Mouse (Mus musculus) MEL (cell line): ENCODE measurements around the gene Tmco4. TPM values are rescaled to one million over a fixed set of nuclear protein-coding genes. Genes with fewer than 3 reads are reported as not detected.

ENCODE experiments used
- DNase-seq: peaks from one replicate; pipeline ENCODE4 v3.0.0; 2011; ENCODE audit warnings: low read depth, low spot score
- H3K27ac ChIP-seq: 2 replicates; pipeline ENCODE4 v1.5.1; 2012; ENCODE audit warnings: low read depth, mild to moderate bottlenecking, control low read depth, low read length, moderate library complexity; ENCODE audit not compliant: control insufficient read depth
- H3K27me3 ChIP-seq, 2 experiments: fragments of 150-350 bp in 1 of 2; sonication (generic) in 1 of 2; 2 replicates each; pipeline ENCODE4 v1.6.1; 2012; ENCODE audit warnings: low read length in 2 of 2, mild to moderate bottlenecking in 2 of 2, improper control_type of control experiment in 1 of 2, moderate library complexity in 1 of 2; ENCODE audit not compliant: insufficient read depth in 2 of 2, control insufficient read depth in 1 of 2
- H3K36me3 ChIP-seq, 2 experiments: 2 replicates each; pipeline ENCODE4 v1.6.1; 2012 to 2014; ENCODE audit warnings: low read length in 2 of 2, improper control_type of control experiment in 1 of 2, inconsistent platforms in 1 of 2, mild to moderate bottlenecking in 1 of 2; ENCODE audit not compliant: insufficient read depth in 2 of 2, control insufficient read depth in 1 of 2
- H3K4me1 ChIP-seq, 2 experiments: fragments of 150-350 bp in 1 of 2; sonication (generic) in 1 of 2; 2 replicates each; pipeline ENCODE4 v1.6.1; 2012; ENCODE audit warnings: low read length in 2 of 2, improper control_type of control experiment in 1 of 2, mild to moderate bottlenecking in 1 of 2; ENCODE audit not compliant: insufficient read depth in 2 of 2, control insufficient read depth in 1 of 2
- H3K4me3 ChIP-seq, 2 experiments: fragments of 150-350 bp in 1 of 2; sonication (generic) in 1 of 2; 2 replicates each; pipeline ENCODE4 v1.5.1; 2012; ENCODE audit warnings: low read depth in 2 of 2, low read length in 2 of 2, mild to moderate bottlenecking in 2 of 2, moderate library complexity in 2 of 2, control low read depth in 1 of 2, improper control_type of control experiment in 1 of 2; ENCODE audit not compliant: control insufficient read depth in 1 of 2, insufficient read depth in 1 of 2
- H3K79me2 ChIP-seq: 2 replicates; pipeline ENCODE4 v1.6.1; 2012; ENCODE audit warnings: mild to moderate bottlenecking, low read length, moderate library complexity; ENCODE audit not compliant: control insufficient read depth, poor library complexity, insufficient read depth
- H3K9ac ChIP-seq: 2 replicates; pipeline ENCODE4 v1.6.1; 2012; ENCODE audit warnings: low read depth, mild to moderate bottlenecking, control low read depth, low read length, moderate library complexity; ENCODE audit not compliant: control insufficient read depth, poor library complexity, severe bottlenecking
- H3K9me3 ChIP-seq: fragments of 150-350 bp; sonication (generic); replicated peaks from 2 replicates; pipeline ENCODE4 v1.6.1; 2012; ENCODE audit warnings: mild to moderate bottlenecking, low read length, improper control_type of control experiment, moderate library complexity; ENCODE audit not compliant: insufficient read depth
- SMC3 ChIP-seq: IDR thresholded peaks from 2 replicates; pipeline ENCODE4 v1.6.1; 2011; ENCODE audit warnings: low read depth, low read length, improper control_type of control experiment
- polyA plus RNA-seq, 2 experiments: library from polyadenylated mRNA; stranded (reverse) in 1 of 2; unstranded in 1 of 2; fragments of >175 nt in 1 of 2; fragments of >200 nt in 1 of 2; gene quantifications; 2 replicates each; pipeline versions ENCODE4 v1.2.1 to v1.2.4; 2012; ENCODE audit warnings: low replicate concordance in 2 of 2, low read depth in 1 of 2; ENCODE audit not compliant: insufficient read length in 2 of 2, insufficient read depth in 1 of 2, missing spikeins in 1 of 2
- total RNA-seq: library from RNA; depleted of rRNA; stranded (reverse); fragments of 300-350 nt; gene quantifications from 2 replicates; pipeline ENCODE4 v1.2.3, GENCODE M21; 2012; rRNA removed

Tmco4 gene
- total and polyA plus RNA-seq, 3 experiments = 16.5 to 24.7 TPM; not detected in 1

GRCm38 (mm10) chr4:139105453-139105852 lies 132.8 kb downstream of the Tmco4 start:
- no peak for TF ChIP-seq SMC3
- Histone ChIP-seq H3K9ac (no peak overlapping the region), H3K27ac (no peak overlapping the region), H3K9me3 (no peaks in the 10 kb centered on the region), H3K4me1 (peaks cover 0 to 1% of the 10 kb centered on the region in 2 experiments; a peak in 1 of 4 replicates), H3K36me3 (peaks cover 0 to 15% of the 10 kb centered on the region in 2 experiments; a peak in 2 of 4 replicates), H3K27me3 (no peaks in the 10 kb centered on the region), H3K4me3 (no peak overlapping the region), H3K79me2 (peaks cover 24% of the 10 kb centered on the region)
- no peak for DNase-seq

Other genes starting within 250 kb of the Tmco4 start
- gene Pla2g2c, start 248.1 kb upstream of the Tmco4 start, total RNA-seq = not detected in 2 replicates
- not detected for gene Pla2g2c, start 248.1 kb upstream of the Tmco4 start, polyA plus RNA-seq
- gene Ubxn10, start 235.7 kb upstream of the Tmco4 start, total RNA-seq = not detected in 2 replicates
- not detected for gene Ubxn10, start 235.7 kb upstream of the Tmco4 start, polyA plus RNA-seq
- gene Pla2g2f, start 215.3 kb upstream of the Tmco4 start, total RNA-seq = not detected in 2 replicates
- not detected for gene Pla2g2f, start 215.3 kb upstream of the Tmco4 start, polyA plus RNA-seq
- not detected in 2 replicates for gene Pla2g2d, start 197.2 kb upstream of the Tmco4 start, total RNA-seq
- gene Pla2g2d, start 197.2 kb upstream of the Tmco4 start, polyA plus RNA-seq = not detected
- gene Pla2g5, start 109.4 kb upstream of the Tmco4 start, total RNA-seq = not detected in 2 replicates
- gene Pla2g5, start 109.4 kb upstream of the Tmco4 start, polyA plus RNA-seq = not detected
- gene Gm13030, start 98.9 kb upstream of the Tmco4 start, total RNA-seq = not detected in 2 replicates
- gene Gm13030, start 98.9 kb upstream of the Tmco4 start, polyA plus RNA-seq = not detected
- not detected in 2 replicates for gene Pla2g2e, start 94.9 kb upstream of the Tmco4 start, total RNA-seq
- not detected for gene Pla2g2e, start 94.9 kb upstream of the Tmco4 start, polyA plus RNA-seq
- 11.3 and 11.7 TPM in 2 replicates for gene Otud3, start 58.9 kb upstream of the Tmco4 start, total RNA-seq
- 10 to 100 TPM in 1 of 2 experiments, not detected in 1; 15.0 TPM for gene Otud3, start 58.9 kb upstream of the Tmco4 start, polyA plus RNA-seq
- 0.19 TPM in 1 of 2 replicates, not detected in the other for gene Rnf186, start 5.8 kb upstream of the Tmco4 start, total RNA-seq
- under 1 TPM in 1 of 2 experiments, not detected in 1; 0.61 TPM for gene Rnf186, start 5.8 kb upstream of the Tmco4 start, polyA plus RNA-seq
- 0.08 TPM in 1 of 2 replicates, not detected in the other for gene Htr6, start 102.7 kb downstream of the Tmco4 start, total RNA-seq
- gene Htr6, start 102.7 kb downstream of the Tmco4 start, polyA plus RNA-seq = not detected
- gene Nbl1, start 120.1 kb downstream of the Tmco4 start, total RNA-seq = not detected in 2 replicates
- under 1 TPM in 1 of 2 experiments, not detected in 1; 0.14 TPM for gene Nbl1, start 120.1 kb downstream of the Tmco4 start, polyA plus RNA-seq
- 163 and 183 TPM in 2 replicates for gene Minos1, start 158.2 kb downstream of the Tmco4 start, total RNA-seq
- gene Minos1, start 158.2 kb downstream of the Tmco4 start, polyA plus RNA-seq = 100 to 1,000 TPM in 1 of 2 experiments, not detected in 1; 401 TPM
- gene Capzb, start 220.0 kb downstream of the Tmco4 start, total RNA-seq = 91.2 and 103 TPM in 2 replicates
- 100 to 1,000 TPM in 1 of 2 experiments, not detected in 1; 354 TPM for gene Capzb, start 220.0 kb downstream of the Tmco4 start, polyA plus RNA-seq